Comparison of ENCODE assay signal across 9 mouse cellular contexts in the genomic region with DNA sequence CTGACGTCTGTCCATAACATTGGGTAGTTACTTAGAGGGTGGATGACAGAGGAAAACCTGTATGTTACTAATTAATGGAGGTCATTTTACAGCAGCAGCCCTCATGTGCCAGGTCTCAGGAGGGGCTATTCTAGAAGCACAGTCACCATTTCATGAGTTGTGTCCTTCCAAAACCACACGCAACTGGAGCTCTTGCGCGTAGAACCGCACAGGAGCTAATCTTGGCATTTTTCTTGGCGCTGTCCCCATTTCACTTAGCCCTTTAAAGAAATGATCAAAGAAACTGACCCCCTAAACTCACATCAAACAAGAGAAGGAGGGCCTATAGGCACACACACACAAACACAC. TPM values are rescaled to one million over a fixed set of nuclear protein-coding genes. Genes with fewer than 3 reads are reported as not detected.
A peak's percentile ranks its signal among the peaks of the same experiment; 100 is the strongest.
DNase-seq lines count a peak whose midpoint lies in the region; ATAC-seq lines count a peak whose summit lies in the region.
"Had no signal": no experiment of that assay in that cellular context is flagged by ENCODE, and none has a peak within 500 bp of the region (broad histone marks: within the 10 kb centered on the region; RNA-seq: fewer than 3 reads in every experiment).

No protein-coding gene starts in this region.

- H3K27ac ChIP-seq in neural tube, embryonic 11.5 days (ENCODE audit: low read depth, low read length), result no peak overlapping the region
- no peak overlapping the region for H3K27ac ChIP-seq in limb, embryonic 15.5 days
- H3K27ac ChIP-seq in stomach, embryonic 16.5 days (ENCODE audit: low read length), result no peak overlapping the region

- peak; percentile 35 for DNase-seq in cerebellum, adult 11 months
- DNase-seq in cerebellum, adult 8-10 months, result no peak
- DNase-seq in neural tube, embryonic 11.5 days (ENCODE audit: low spot score), result no peak
- no peak for DNase-seq in neural tube, embryonic 10.5 days (ENCODE audit: extremely low spot score, low spot score)
- DNase-seq in thymus, adult 18-20 months, result no peak
- DNase-seq in left cerebral cortex, postnatal 14 days (ENCODE audit: low spot score in 2 of 2), result no peak

- no peak overlapping the region for H3K9ac ChIP-seq in neural tube, embryonic 11.5 days (ENCODE audit: low read length)
- H3K9ac ChIP-seq in limb, embryonic 15.5 days, result no peak overlapping the region
- H3K9ac ChIP-seq in stomach, embryonic 16.5 days (ENCODE audit: low read length), result no peak overlapping the region

- no peaks in the 10 kb centered on the region for H3K36me3 ChIP-seq in neural tube, embryonic 11.5 days (ENCODE audit: control insufficient read depth, insufficient read depth, low read length)
- no peaks in the 10 kb centered on the region for H3K36me3 ChIP-seq in limb, embryonic 15.5 days
- H3K36me3 ChIP-seq in stomach, embryonic 16.5 days (ENCODE audit: control insufficient read depth, insufficient read depth, low read length), result no peaks in the 10 kb centered on the region

- peak overlapping the region; percentile 87 for H3K4me2 ChIP-seq in neural tube, embryonic 11.5 days (ENCODE audit: low read depth)
- peak overlapping the region; percentile 95 for H3K4me2 ChIP-seq in limb, embryonic 15.5 days
- peak overlapping the region; percentile 75; the same call in 1 of the 2 replicates for H3K4me2 ChIP-seq in stomach, embryonic 16.5 days (ENCODE audit: low read depth, low read length)

- H3K9me3 ChIP-seq in neural tube, embryonic 11.5 days (ENCODE audit: control insufficient read depth, low read length), result no peaks in the 10 kb centered on the region
- no peaks in the 10 kb centered on the region for H3K9me3 ChIP-seq in limb, embryonic 15.5 days
- no peaks in the 10 kb centered on the region for H3K9me3 ChIP-seq in stomach, embryonic 16.5 days (replicated peaks; ENCODE audit: control insufficient read depth, low read length)

- WGBS in neural tube, embryonic 11.5 days, result 83% methylated on average over 6 of the region's 6 CpGs
- 42% methylated on average over 6 of the region's 6 CpGs for WGBS in limb, embryonic 15.5 days
- WGBS in stomach, embryonic 16.5 days, result 40% methylated on average over 6 of the region's 6 CpGs

- H3K4me3 ChIP-seq in neural tube, embryonic 11.5 days (ENCODE audit: low read depth, low read length), result no peak overlapping the region
- H3K4me3 ChIP-seq in limb, embryonic 15.5 days, result peak overlapping the region; percentile 59
- peak overlapping the region; percentile 61 for H3K4me3 ChIP-seq in stomach, embryonic 16.5 days (replicated peaks; ENCODE audit: low read length)

- no peaks in the 10 kb centered on the region for H3K4me1 ChIP-seq in neural tube, embryonic 11.5 days (ENCODE audit: control insufficient read depth, insufficient read depth, low read length)
- H3K4me1 ChIP-seq in limb, embryonic 15.5 days, result peaks cover 21% of the 10 kb centered on the region
- no peaks in the 10 kb centered on the region for H3K4me1 ChIP-seq in stomach, embryonic 16.5 days (ENCODE audit: control insufficient read depth, insufficient read depth, low read length)

- H3K27me3 ChIP-seq in neural tube, embryonic 11.5 days (ENCODE audit: control insufficient read depth, insufficient read depth, low read length), result peaks cover 11% of the 10 kb centered on the region; the same call in 1 of the 2 replicates
- peaks cover 23% of the 10 kb centered on the region for H3K27me3 ChIP-seq in limb, embryonic 15.5 days
- 0 out of 2 replicates have a peak, but pooled peaks cover 8% of the 10 kb centered on the region for H3K27me3 ChIP-seq in stomach, embryonic 16.5 days (ENCODE audit: control insufficient read depth, insufficient read depth, low read length)

- intact Hi-C loops in left cerebral cortex, postnatal 14 days (cut with DNase I), result no loop called here

- ATAC-seq in neural tube, embryonic 11.5 days (ENCODE audit: insufficient read depth, low FRiP score, low TSS enrichment), result no peak
- no peak for ATAC-seq in limb, embryonic 15.5 days (ENCODE audit: insufficient number of reproducible peaks, low FRiP score, low TSS enrichment, low read depth)
- ATAC-seq in stomach, embryonic 16.5 days (ENCODE audit: insufficient read depth, low FRiP score), result no peak

RNA-seq across cellular contexts. Expression of gene Kctd8, which starts 1.9 kb away (rescaled TPM):
- 1.8 and 2.6 TPM in 2 replicates for polyA plus RNA-seq in neural tube, embryonic 11.5 days (2014; fragmentation: Nextera tagmentation; extraction: Ambion mirVana)
- 1.5 and 1.8 TPM in 2 replicates for polyA plus RNA-seq in limb, embryonic 15.5 days (2015; fragmentation: Nextera tagmentation; extraction: Ambion mirVana)
- 2.1 and 2.4 TPM in 2 replicates for polyA plus RNA-seq in stomach, embryonic 16.5 days (2015; fragmentation: Nextera tagmentation; extraction: Ambion mirVana)
- 1 to 10 TPM; 8.2 to 9.1 TPM for total RNA-seq in left cerebral cortex, postnatal 14 days (2021)
- total RNA-seq: megakaryocyte, adult 5-6 weeks had no signal
